Mouse (Mus musculus): ENCODE results near the gene Ankar. TPM values are rescaled to one million over a fixed set of nuclear protein-coding genes. Genes with fewer than 3 reads are reported as not detected.

Gene Ankar
- polyA plus RNA-seq, 1 experiment from 2014 or later, result not detected

DNA sequence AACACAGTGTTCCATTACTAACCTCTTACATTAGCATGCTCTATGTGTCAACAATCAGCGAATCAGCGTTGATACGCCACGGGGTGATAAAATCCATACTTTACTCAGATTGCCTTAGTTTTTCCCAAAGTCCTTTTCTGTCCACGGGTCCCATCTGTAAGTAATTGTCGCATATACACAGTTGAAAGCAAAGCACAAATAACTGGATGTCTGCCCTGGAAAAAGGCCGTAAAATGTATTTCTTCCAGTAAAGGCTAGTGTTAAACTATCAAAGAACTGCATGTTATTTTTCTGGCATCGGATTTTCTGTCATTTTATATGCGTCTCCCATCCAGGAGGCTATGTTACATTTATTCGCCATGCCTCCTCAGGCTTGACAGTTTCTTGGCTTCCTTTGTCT lies 29.7 kb upstream of the Ankar start:
- Histone ChIP-seq H3K36me3 (ENCODE audit: control insufficient read depth, insufficient read depth, low read length) (no peaks in the 10 kb centered on the region), H3K27ac (ENCODE audit: low read length) (no peak overlapping the region), H3K9ac (replicated peaks; ENCODE audit: low read depth, low read length) (no peak overlapping the region), H3K4me1 (ENCODE audit: control insufficient read depth, insufficient read depth, low read length) (0 out of 2 replicates have a peak, but pooled peaks cover 6% of the 10 kb centered on the region), H3K4me3 (ENCODE audit: low read depth, low read length) (no peak overlapping the region), H3K27me3 (ENCODE audit: control insufficient read depth, insufficient read depth, low read length) (no peaks in the 10 kb centered on the region), H3K4me2 (replicated peaks; ENCODE audit: low read depth, low read length) (no peak overlapping the region), H3K9me3 (ENCODE audit: control insufficient read depth, low read depth, low read length) (no peaks in the 10 kb centered on the region)
- no peak for ATAC-seq (ENCODE audit: insufficient number of reproducible peaks, insufficient read depth, low FRiP score, low read depth)
- WGBS, result 56% methylated on average over 10 of the region's 10 CpGs

DNA sequence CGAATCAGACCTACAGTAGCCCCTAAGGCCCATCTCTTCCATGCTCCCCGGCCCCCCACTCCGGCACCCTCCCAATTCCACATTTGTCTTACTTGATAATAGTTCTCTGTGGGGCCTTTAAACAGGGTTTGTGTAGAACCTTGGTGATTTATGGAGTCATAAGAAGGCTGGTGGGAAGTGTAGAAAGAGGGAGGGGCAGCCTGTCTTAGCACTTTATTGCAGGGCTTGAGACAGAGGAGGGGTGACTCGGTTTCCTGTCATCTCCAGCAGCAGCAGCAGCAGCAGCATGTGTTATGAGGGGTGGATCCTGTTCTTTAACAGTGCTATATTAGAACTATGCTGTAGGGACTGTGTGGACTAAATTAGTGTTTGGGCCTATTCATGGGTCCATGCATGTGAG lies 28.4 kb upstream of the Ankar start:
- Histone ChIP-seq H3K27ac (ENCODE audit: low read length) (no peak overlapping the region), H3K9ac (replicated peaks; ENCODE audit: low read depth, low read length) (no peak overlapping the region), H3K4me3 (ENCODE audit: low read depth, low read length) (no peak overlapping the region), H3K27me3 (ENCODE audit: control insufficient read depth, insufficient read depth, low read length) (no peaks in the 10 kb centered on the region), H3K36me3 (ENCODE audit: control insufficient read depth, insufficient read depth, low read length) (no peaks in the 10 kb centered on the region), H3K9me3 (ENCODE audit: control insufficient read depth, low read depth, low read length) (no peaks in the 10 kb centered on the region), H3K4me2 (replicated peaks; ENCODE audit: low read depth, low read length) (no peak overlapping the region), H3K4me1 (ENCODE audit: control insufficient read depth, insufficient read depth, low read length) (0 out of 2 replicates have a peak, but pooled peaks cover 6% of the 10 kb centered on the region)
- ATAC-seq (ENCODE audit: insufficient number of reproducible peaks, insufficient read depth, low FRiP score, low read depth), result no peak
- 44% methylated on average over 4 of the region's 4 CpGs for WGBS

DNA sequence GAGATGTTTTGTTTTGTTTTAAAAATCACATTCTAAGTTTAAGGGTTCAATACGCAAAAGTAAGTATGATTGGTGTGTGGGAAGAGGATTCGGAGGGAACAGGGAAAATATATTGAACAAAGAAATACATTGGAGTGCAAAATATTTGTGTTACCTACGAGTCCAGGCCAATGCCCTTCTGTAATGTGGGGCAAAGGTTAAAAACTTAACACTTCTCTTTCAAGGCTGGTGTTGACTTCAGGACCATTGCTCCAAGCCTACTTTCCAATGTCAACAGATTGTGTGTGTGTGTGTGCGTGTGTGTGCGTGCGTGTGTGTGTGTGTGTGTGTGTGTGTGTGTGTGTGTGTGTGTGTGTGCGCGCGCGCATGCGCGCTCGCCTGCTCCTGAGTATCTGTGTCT lies 25.6 kb upstream of the Ankar start:
- Histone ChIP-seq H3K27me3 (ENCODE audit: control insufficient read depth, insufficient read depth, low read length) (no peaks in the 10 kb centered on the region), H3K36me3 (ENCODE audit: control insufficient read depth, insufficient read depth, low read length) (no peaks in the 10 kb centered on the region), H3K4me2 (replicated peaks; ENCODE audit: low read depth, low read length) (no peak overlapping the region), H3K9me3 (ENCODE audit: control insufficient read depth, low read depth, low read length) (no peaks in the 10 kb centered on the region), H3K4me3 (ENCODE audit: low read depth, low read length) (no peak overlapping the region), H3K27ac (ENCODE audit: low read length) (no peak overlapping the region), H3K4me1 (ENCODE audit: control insufficient read depth, insufficient read depth, low read length) (0 out of 2 replicates have a peak, but pooled peaks cover 6% of the 10 kb centered on the region), H3K9ac (replicated peaks; ENCODE audit: low read depth, low read length) (no peak overlapping the region)
- no peak for ATAC-seq (ENCODE audit: insufficient number of reproducible peaks, insufficient read depth, low FRiP score, low read depth)
- 83% methylated on average over 13 of the region's 13 CpGs for WGBS

DNA sequence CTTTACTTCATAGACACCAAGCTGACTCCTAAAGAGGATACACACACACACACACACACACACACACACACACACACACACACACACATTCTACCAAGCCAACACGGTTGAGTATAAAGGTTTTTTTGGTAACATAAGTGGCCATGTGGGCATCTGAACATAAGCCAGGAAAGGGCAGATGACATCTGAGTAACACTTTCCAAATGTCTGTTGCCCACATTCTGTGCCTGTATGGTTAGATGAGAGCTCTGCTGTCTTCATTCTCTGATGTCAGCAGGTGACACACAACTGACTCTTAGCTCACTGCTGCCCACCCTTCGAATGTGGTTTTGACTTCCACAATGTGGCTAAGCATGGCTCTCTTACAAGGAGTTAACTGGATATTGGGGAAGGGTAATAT lies 24.0 kb upstream of the Ankar start:
- no peak for ATAC-seq (ENCODE audit: insufficient number of reproducible peaks, insufficient read depth, low FRiP score, low read depth)
- Histone ChIP-seq H3K4me2 (replicated peaks; ENCODE audit: low read depth, low read length) (no peak overlapping the region), H3K9ac (replicated peaks; ENCODE audit: low read depth, low read length) (no peak overlapping the region), H3K36me3 (ENCODE audit: control insufficient read depth, insufficient read depth, low read length) (no peaks in the 10 kb centered on the region), H3K27me3 (ENCODE audit: control insufficient read depth, insufficient read depth, low read length) (no peaks in the 10 kb centered on the region), H3K27ac (ENCODE audit: low read length) (no peak overlapping the region), H3K4me3 (ENCODE audit: low read depth, low read length) (no peak overlapping the region), H3K9me3 (ENCODE audit: control insufficient read depth, low read depth, low read length) (no peaks in the 10 kb centered on the region), H3K4me1 (ENCODE audit: control insufficient read depth, insufficient read depth, low read length) (no peaks in the 10 kb centered on the region)
- WGBS, result 81% methylated on average over 2 of the region's 2 CpGs

DNA sequence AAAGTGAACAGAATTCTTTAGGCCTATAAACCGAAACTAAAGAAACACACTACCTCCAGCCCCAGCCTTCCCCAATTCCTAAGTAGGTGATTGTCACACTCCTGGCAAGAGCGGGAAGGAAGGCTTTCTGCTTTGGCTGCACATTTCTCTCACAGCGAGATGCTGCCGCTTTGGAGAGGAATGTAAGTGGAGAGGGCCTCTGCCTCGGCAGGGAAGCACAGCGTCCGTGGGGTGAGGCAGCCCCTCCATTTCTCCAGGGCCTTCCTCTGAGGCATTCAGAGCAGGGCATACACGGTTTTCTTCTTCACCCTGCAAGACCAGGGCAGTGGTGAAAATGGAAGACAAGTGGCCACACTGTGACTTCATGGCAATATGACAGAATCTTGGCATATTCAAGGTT lies 22.3 kb upstream of the Ankar start:
- Histone ChIP-seq H3K4me2 (replicated peaks; ENCODE audit: low read depth, low read length) (no peak overlapping the region), H3K27ac (ENCODE audit: low read length) (no peak overlapping the region), H3K4me3 (ENCODE audit: low read depth, low read length) (no peak overlapping the region), H3K4me1 (ENCODE audit: control insufficient read depth, insufficient read depth, low read length) (no peaks in the 10 kb centered on the region), H3K9me3 (ENCODE audit: control insufficient read depth, low read depth, low read length) (no peaks in the 10 kb centered on the region), H3K27me3 (ENCODE audit: control insufficient read depth, insufficient read depth, low read length) (no peaks in the 10 kb centered on the region), H3K9ac (replicated peaks; ENCODE audit: low read depth, low read length) (no peak overlapping the region), H3K36me3 (ENCODE audit: control insufficient read depth, insufficient read depth, low read length) (no peaks in the 10 kb centered on the region)
- ATAC-seq (ENCODE audit: insufficient number of reproducible peaks, insufficient read depth, low FRiP score, low read depth), result no peak
- 54% methylated on average over 8 of the region's 8 CpGs for WGBS

DNA sequence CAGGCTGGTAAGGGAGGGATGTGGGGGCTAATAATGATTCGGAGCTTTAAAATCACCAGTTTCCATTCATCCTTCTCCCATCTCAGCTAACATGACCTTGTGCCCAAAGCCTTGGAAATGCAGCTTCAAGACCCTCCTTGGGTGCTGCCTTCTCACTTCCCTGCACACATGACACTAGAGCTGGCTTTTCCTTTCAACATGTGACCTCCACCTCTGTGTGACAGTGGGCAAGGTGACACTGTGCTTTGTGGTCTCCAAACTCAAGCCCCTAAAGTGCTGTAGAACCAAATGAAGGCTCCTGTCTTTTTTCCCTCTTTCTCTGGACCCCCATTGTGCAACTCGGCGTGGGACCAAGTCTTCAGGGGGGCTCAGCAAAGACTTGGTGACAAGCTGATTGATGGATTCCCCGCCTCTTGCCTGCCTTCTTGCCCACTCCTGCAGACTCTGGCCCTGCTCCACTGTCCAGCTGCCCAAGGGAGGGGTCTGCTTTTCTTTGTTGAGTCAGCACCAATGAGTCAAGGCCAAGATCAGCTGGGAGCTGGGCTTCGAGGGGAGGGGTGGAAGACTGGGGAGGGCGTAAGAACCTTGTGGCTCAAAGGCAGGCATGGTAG lies 19.8 kb upstream of the Ankar start:
- no peak overlapping the region for H3K4me3 ChIP-seq (ENCODE audit: low read depth, low read length)
- H3K4me1 ChIP-seq (ENCODE audit: control insufficient read depth, insufficient read depth, low read length), result no peaks in the 10 kb centered on the region
- peaks cover 3% of the 10 kb centered on the region; the same call in 1 of the 2 replicates for H3K36me3 ChIP-seq (ENCODE audit: control insufficient read depth, insufficient read depth, low read length)
- 46% methylated on average over 6 of the region's 6 CpGs for WGBS
- no peak overlapping the region for H3K4me2 ChIP-seq (replicated peaks; ENCODE audit: low read depth, low read length)
- no peak overlapping the region for H3K9ac ChIP-seq (replicated peaks; ENCODE audit: low read depth, low read length)
- peak; percentile 12; the same call in 1 of the 2 replicates for ATAC-seq (ENCODE audit: insufficient number of reproducible peaks, insufficient read depth, low FRiP score, low read depth)
- H3K9me3 ChIP-seq (ENCODE audit: control insufficient read depth, low read depth, low read length), result no peaks in the 10 kb centered on the region
- H3K27ac ChIP-seq (ENCODE audit: low read length), result no peak overlapping the region
- no peaks in the 10 kb centered on the region for H3K27me3 ChIP-seq (ENCODE audit: control insufficient read depth, insufficient read depth, low read length)

DNA sequence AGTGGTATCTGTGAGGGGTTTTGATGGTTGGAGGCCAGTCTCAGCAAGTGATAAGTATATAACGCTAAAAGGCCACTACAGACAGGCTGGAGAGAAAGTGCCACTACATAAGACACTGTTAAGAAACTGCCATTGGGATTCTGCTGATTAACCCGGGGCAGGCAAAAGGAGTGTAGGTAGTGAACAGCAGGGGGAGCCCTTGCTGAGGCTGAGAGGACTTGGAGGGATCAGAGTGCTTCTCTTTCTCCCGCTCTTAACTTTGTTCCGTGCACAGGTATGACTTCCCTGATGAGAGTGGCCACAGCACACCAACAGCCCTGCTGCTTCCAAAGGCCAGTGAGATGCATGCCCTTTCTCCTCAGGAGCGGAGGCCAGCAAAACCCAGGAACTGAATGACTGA lies 18.5 kb upstream of the Ankar start:
- Histone ChIP-seq H3K9ac (replicated peaks; ENCODE audit: low read depth, low read length) (no peak overlapping the region), H3K27me3 (ENCODE audit: control insufficient read depth, insufficient read depth, low read length) (no peaks in the 10 kb centered on the region), H3K4me3 (ENCODE audit: low read depth, low read length) (no peak overlapping the region), H3K27ac (ENCODE audit: low read length) (no peak overlapping the region), H3K4me2 (replicated peaks; ENCODE audit: low read depth, low read length) (no peak overlapping the region), H3K9me3 (ENCODE audit: control insufficient read depth, low read depth, low read length) (no peaks in the 10 kb centered on the region), H3K36me3 (ENCODE audit: control insufficient read depth, insufficient read depth, low read length) (peaks cover 14% of the 10 kb centered on the region; the same call in 1 of the 2 replicates), H3K4me1 (ENCODE audit: control insufficient read depth, insufficient read depth, low read length) (no peaks in the 10 kb centered on the region)
- 20% methylated on average over 5 of the region's 5 CpGs for WGBS
- ATAC-seq (ENCODE audit: insufficient number of reproducible peaks, insufficient read depth, low FRiP score, low read depth), result peak; percentile 72

DNA sequence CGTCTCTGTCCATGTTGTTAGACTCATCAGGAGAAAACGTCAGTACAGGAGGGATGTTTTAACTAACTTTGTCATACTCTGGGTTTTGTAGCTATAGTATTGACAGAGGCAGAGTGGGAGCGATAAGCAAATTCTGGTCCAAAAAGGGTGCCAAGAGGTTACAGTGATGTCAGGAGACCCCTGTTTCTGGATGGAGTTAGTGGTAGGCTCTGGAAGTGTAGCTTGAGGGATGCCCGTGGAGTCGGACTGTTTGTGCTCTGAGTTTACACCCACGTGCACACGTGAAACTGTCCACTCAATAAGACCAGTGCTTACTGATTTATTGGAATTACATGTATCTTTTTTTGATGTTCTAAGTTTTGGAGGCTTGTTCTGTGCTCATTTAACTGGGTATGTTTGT lies 17.2 kb upstream of the Ankar start:
- Histone ChIP-seq H3K27ac (ENCODE audit: low read length) (no peak overlapping the region), H3K36me3 (ENCODE audit: control insufficient read depth, insufficient read depth, low read length) (peaks cover 22% of the 10 kb centered on the region; the same call in 1 of the 2 replicates), H3K9me3 (ENCODE audit: control insufficient read depth, low read depth, low read length) (no peaks in the 10 kb centered on the region), H3K4me3 (ENCODE audit: low read depth, low read length) (no peak overlapping the region), H3K9ac (replicated peaks; ENCODE audit: low read depth, low read length) (no peak overlapping the region), H3K27me3 (ENCODE audit: control insufficient read depth, insufficient read depth, low read length) (no peaks in the 10 kb centered on the region), H3K4me1 (ENCODE audit: control insufficient read depth, insufficient read depth, low read length) (peaks cover 5% of the 10 kb centered on the region; the same call in 1 of the 2 replicates), H3K4me2 (replicated peaks; ENCODE audit: low read depth, low read length) (no peak overlapping the region)
- ATAC-seq (ENCODE audit: insufficient number of reproducible peaks, insufficient read depth, low FRiP score, low read depth), result no peak
- WGBS, result 87% methylated on average over 7 of the region's 7 CpGs

- Histone ChIP-seq H3K4me3 (ENCODE audit: low read depth, low read length) (no peak overlapping the region), H3K27me3 (ENCODE audit: control insufficient read depth, insufficient read depth, low read length) (no peaks in the 10 kb centered on the region), H3K36me3 (ENCODE audit: control insufficient read depth, insufficient read depth, low read length) (peaks cover 26% of the 10 kb centered on the region; the same call in 1 of the 2 replicates), H3K4me2 (replicated peaks; ENCODE audit: low read depth, low read length) (no peak overlapping the region), H3K4me1 (ENCODE audit: control insufficient read depth, insufficient read depth, low read length) (peaks cover 5% of the 10 kb centered on the region; the same call in 1 of the 2 replicates), H3K9ac (replicated peaks; ENCODE audit: low read depth, low read length) (no peak overlapping the region), H3K27ac (ENCODE audit: low read length) (no peak overlapping the region), H3K9me3 (ENCODE audit: control insufficient read depth, low read depth, low read length) (no peaks in the 10 kb centered on the region)
- no peak for ATAC-seq (ENCODE audit: insufficient number of reproducible peaks, insufficient read depth, low FRiP score, low read depth)
- 9% methylated on average over 5 of the region's 5 CpGs for WGBS
Observed at GRCm38 (mm10) chr1:72716926-72717325, 16.5 kb upstream of the Ankar start.
